Mouse (Mus musculus): ENCODE results near the gene Pgbd5. TPM values are rescaled to one million over a fixed set of nuclear protein-coding genes. Genes with fewer than 3 reads are reported as not detected.

Gene Pgbd5
- not detected for polyA plus RNA-seq (2017; shearing (Covaris generic))

- no peak for ATAC-seq
Measured at GRCm38 (mm10) chr8:124439558-124439957, at the start of gene Pgbd5. Pgbd5 (minus strand) TSS chr8:124439658.

- ATAC-seq, result no peak
Measured at GRCm38 (mm10) chr8:124483356-124484115, 44.1 kb upstream of the Pgbd5 start.

- ATAC-seq, result no peak
Measured at GRCm38 (mm10) chr8:124482790-124483189, 43.3 kb upstream of the Pgbd5 start.

GRCm38 (mm10) chr8:124480321-124480720 lies 40.9 kb upstream of the Pgbd5 start:
- no peak for ATAC-seq

- ATAC-seq, result no peak
Measured at GRCm38 (mm10) chr8:124479251-124479650, 39.8 kb upstream of the Pgbd5 start.

- no peak for ATAC-seq
Measured at GRCm38 (mm10) chr8:124476701-124477100, 37.2 kb upstream of the Pgbd5 start.

GRCm38 (mm10) chr8:124475690-124476089 lies 36.2 kb upstream of the Pgbd5 start:
- ATAC-seq, result no peak

GRCm38 (mm10) chr8:124464641-124465040 lies 25.2 kb upstream of the Pgbd5 start:
- ATAC-seq, result no peak

- no peak for ATAC-seq
Measured at GRCm38 (mm10) chr8:124463111-124463510, 23.7 kb upstream of the Pgbd5 start.

- no peak for ATAC-seq
Measured at GRCm38 (mm10) chr8:124462192-124462591, 22.7 kb upstream of the Pgbd5 start.

- ATAC-seq, result no peak
Measured at GRCm38 (mm10) chr8:124461103-124461502, 21.6 kb upstream of the Pgbd5 start.

- no peak for ATAC-seq
Measured at GRCm38 (mm10) chr8:124460660-124461059, 21.2 kb upstream of the Pgbd5 start.

- no peak for ATAC-seq
Measured at GRCm38 (mm10) chr8:124459627-124460026, 20.2 kb upstream of the Pgbd5 start.

- ATAC-seq, result no peak
Measured at GRCm38 (mm10) chr8:124455359-124455758, 15.9 kb upstream of the Pgbd5 start.

GRCm38 (mm10) chr8:124450192-124450895 lies 10.9 kb upstream of the Pgbd5 start:
- ATAC-seq, result no peak

GRCm38 (mm10) chr8:124448962-124449670 lies 9.7 kb upstream of the Pgbd5 start:
- ATAC-seq, result no peak

- no peak for ATAC-seq
Measured at GRCm38 (mm10) chr8:124436741-124437140, 2.7 kb downstream of the Pgbd5 start.

GRCm38 (mm10) chr8:124435707-124436243 lies 3.7 kb downstream of the Pgbd5 start:
- no peak for ATAC-seq

GRCm38 (mm10) chr8:124435170-124435569 lies 4.3 kb downstream of the Pgbd5 start:
- ATAC-seq, result no peak

- ATAC-seq, result peak; percentile 85
Measured at GRCm38 (mm10) chr8:124434126-124434790, 5.2 kb downstream of the Pgbd5 start.

GRCm38 (mm10) chr8:124433451-124434125 lies 5.9 kb downstream of the Pgbd5 start:
- ATAC-seq, result no peak

GRCm38 (mm10) chr8:124430881-124431280 lies 8.6 kb downstream of the Pgbd5 start:
- ATAC-seq, result no peak

Measured in CD4-positive, CD25-positive, alpha-beta regulatory T cell, adult 4 months (primary cell).